Mouse (Mus musculus) urinary bladder, adult 18-20 months (tissue): Measurements from ENCODE around the gene Pet100.
A peak's percentile ranks its signal among the peaks of the same experiment; 100 is the strongest.

ENCODE experiments used
- DNase-seq, 2 experiments: peaks; one replicate each; pipeline ENCODE4 v3.0.0; 2022; ENCODE audit warnings: low spot score in 2 of 2, mixed read lengths in 2 of 2

The Pet100 gene

GRCm38 (mm10) chr8:3625445-3625844 lies 4.1 kb downstream of the Pet100 start, which contains the start of gene Pcp2:
TSS of gene Pcp2 (minus strand) at chr8:3625545.
- DNase-seq, result no peak

GRCm38 (mm10) chr8:3626971-3627370 lies 5.6 kb downstream of the Pet100 start:
- no peak for DNase-seq

DNA sequence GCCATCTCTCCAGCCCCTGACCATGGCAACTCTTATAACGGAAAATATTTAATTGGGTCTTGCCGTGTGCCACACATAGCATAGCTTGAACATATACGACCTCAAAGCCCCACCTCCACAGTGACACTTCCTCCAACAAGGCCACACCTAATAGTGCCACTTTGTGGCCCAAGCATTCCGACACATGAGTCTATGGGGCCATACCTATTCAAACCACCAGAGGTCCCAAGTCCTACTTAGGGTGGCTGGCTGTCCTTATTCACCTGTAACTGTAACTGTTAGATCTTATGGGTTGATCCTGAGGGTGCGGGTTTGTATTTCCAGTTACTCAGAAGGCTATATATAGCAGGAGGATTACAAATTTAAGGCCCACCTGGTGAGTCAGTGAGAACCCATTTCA lies 6.7 kb downstream of the Pet100 start:
- no peak for DNase-seq

- DNase-seq, result peak; percentile 74 to 77
Measured at GRCm38 (mm10) chr8:3630647-3631477, 9.5 kb downstream of the Pet100 start, which contains the start of gene Stxbp2. TSS of gene Stxbp2 (plus strand) at chr8:3630955.

DNA sequence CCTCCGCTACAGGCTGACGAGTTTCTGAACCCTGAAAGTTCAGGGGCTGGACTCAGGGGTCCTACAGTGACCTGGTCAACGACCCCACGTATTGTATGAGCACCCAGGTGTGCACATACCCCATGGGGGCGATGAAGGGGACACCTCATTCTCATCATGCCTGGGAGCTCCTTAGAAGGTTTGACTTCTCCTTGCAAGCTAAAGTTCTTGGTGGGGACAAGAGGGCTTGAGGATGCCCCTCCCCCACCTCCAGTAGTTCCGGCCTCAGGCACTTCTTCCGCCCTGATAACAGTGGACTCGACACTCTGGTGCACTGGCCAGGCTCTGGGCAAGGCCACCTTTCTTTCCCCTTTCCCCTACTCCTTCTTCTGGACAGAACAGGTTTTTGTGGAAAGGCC lies 10.1 kb downstream of the Pet100 start:
- DNase-seq, result peak in 1 of 2 experiments; percentile 25

DNA sequence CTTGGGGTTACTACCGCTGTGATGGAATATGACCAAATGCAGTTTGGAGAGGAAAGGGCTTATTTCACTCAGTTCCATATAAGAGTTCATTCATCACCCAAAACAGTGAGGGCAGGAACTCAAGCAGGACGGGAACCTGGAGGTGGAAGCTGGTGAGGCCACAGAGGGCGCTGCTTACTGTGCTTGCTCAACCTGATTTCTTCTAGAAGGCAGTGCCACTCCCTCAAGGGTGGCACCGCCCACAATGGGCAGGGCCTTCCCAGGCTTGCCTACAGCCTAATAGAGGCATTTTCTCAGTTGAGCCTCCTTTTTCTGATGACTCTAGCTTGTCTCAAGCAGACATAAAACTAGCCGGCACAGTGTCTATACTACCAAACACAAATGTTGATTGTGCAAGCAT lies 24.5 kb downstream of the Pet100 start:
- DNase-seq, result peak; percentile 25 to 37

- no peak for DNase-seq
Measured at GRCm38 (mm10) chr8:3646824-3647531, 25.6 kb downstream of the Pet100 start.

DNA sequence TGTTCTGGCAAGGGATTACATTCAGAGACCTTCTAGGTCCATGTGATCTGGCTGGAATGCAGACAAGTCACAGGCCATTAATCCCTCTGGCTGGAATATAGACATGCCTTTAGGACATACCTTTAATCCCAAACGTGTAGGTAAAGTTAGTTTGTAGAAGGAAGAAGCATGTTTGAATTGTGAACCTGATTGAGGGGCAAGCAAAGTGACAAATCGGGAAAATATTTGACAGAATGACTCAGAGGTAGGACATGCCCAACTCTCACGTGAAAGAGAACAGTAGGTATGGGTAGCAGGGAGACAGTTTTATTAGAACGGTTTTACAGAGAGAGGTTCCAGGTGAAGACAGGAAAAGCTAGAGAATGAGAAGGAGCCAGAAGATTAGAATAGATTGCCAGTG lies 26.2 kb downstream of the Pet100 start:
- DNase-seq, result no peak

GRCm38 (mm10) chr8:3648268-3648667 lies 26.9 kb downstream of the Pet100 start:
- no peak for DNase-seq

- DNase-seq, result no peak
Measured at GRCm38 (mm10) chr8:3648990-3649389, 27.6 kb downstream of the Pet100 start.

DNA sequence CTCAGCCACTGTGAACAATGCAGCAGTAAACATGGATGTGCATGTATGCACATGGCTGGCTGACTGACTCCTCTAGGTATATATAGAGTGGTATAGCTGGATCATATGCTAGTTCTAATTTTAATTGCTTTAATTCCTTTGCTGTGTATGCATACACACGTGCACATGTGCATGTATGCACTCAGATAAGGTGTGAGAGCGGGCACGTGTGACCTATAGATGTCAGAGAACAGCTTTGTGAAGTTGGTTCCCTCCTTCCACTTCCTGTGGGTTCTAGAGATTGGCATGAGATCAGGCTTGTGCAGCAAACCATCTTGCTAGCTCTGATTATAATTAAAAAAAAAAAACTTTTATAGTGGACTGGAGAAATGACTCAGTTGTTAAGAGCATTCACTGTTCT lies 31.5 kb downstream of the Pet100 start:
- DNase-seq, result no peak

DNA sequence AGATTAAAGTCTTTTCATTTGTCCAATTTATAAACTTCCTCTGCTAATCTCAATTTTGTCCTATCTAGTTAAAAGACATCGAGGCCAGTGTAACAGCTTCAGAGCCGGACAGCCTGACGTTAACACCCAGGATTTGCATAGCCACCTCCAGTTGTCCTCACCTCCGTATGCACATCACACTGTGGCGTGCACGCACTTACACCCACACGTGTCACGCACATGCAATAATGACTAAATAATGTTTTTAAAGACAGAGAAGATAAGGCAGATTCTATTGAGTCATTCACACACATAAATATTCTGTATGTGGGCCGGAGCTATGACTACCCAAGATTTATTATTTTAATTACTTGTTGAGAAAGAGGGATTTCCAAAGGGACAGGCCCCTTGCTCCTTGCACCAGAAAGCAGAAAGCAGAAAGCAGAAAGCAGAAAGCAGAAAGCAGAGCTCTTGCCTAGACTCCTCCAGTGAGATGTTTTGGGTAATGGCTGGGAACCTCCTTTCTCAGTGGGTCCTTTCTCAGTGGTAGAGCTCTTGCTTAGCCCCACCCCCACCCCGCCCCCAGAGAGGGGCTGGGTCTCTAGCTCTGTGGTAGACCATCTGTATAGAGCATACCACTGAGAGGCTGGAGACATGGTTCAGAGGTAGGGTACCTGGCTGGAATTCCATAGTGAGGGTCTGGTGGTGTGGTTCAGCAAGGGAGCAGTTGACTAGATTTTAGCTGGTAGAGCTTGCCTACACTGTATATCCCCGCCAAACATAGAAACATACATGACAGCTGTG lies 33.6 kb downstream of the Pet100 start:
- DNase-seq, result no peak

DNA sequence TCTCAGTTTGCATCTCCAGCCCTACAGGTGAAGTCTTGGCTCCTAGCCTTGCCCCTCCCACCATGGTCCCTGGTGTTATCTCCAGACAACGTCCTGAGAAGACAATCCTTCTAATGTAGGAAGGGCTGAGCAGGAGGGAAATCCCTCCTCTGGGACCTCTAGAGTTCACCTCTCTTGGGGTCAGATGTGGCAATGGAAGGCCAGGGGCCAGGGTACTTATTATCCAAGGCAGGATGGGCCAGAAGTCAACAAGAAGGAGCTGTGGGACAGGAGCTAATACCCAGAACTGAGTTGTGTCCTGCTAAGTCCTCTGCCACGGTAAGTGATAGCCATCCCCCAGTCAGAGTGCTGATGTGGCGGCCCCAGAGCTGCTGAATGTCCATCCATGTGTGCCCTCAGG lies 34.2 kb downstream of the Pet100 start, which contains the start of gene Retn:
Retn (plus strand) TSS at position 245 of the 400 bp plus-strand sequence.
- DNase-seq, result no peak

DNA sequence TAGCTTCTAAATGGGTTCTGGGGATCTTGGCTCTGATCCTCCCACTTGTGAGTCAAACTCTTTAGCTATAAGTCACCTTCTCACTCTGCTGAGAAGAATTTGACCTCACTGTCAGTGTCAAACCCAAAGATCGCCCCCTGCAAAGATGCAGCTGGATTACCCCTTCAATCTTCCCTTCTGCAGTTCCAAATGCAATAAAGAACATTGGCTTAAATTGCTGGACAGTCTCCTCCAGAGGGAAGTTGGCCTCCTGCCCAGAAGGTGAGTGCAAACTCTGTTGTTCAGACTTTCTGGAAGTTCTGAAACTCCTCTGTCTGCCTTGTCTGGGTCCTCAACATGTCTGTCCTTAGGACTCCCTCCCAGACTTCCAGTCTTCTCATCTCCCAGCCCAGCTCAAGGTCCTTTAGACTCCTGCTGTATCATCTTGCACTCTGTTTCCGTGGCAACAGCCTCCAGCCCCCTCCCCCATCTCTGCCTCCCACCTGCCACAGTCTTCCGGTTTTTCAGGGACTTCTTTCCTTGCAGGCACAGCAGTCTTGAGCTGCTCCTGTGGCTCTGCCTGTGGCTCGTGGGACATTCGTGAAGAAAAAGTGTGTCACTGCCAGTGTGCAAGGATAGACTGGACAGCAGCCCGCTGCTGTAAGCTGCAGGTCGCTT lies 35.5 kb downstream of the Pet100 start:
- DNase-seq, result no peak

DNA sequence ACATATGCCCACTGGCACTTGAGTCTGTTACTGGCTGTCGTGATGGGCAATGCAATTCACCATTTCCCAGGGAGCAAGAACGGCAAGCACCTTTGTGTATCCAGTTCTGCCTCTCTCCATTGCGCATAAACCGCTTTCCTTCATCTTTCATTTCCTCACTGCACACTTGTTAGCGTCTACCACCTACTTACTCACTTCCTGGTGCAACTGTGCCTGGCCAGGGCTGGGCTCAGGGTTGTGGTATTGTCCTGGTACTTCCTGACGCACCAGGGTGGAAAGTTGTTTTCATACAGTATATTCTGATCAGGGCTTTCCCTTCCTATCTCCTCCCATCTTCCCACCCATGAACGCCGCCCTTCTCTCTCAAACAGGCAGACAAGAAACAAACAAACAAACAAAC lies 39.5 kb downstream of the Pet100 start:
- DNase-seq, result no peak

GRCm38 (mm10) chr8:3664405-3664804 lies 43.1 kb downstream of the Pet100 start:
- DNase-seq, result no peak

DNA sequence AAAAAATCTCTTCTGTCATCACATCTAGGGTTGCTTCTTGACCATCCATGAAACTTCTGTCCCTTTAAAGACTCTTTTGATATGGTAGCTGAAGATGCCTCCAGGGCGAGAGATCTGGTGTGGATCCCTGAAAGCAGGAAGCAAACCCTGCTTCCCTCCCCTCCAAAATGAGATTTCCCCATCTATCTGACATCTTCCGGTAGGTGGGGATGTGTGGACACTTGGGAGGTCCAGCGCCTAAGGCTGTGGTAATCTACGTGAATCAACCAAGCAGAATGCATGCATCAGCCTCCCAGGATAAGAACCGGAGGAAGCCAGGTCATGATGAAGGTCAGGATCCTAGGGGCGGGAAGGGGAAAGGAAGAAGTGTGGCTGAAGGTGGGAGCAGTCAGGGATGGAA lies 44.2 kb downstream of the Pet100 start, which contains the start of gene Mcemp1:
Mcemp1 (plus strand) TSS at position 248 of the 400 bp plus-strand sequence.
- DNase-seq, result no peak

GRCm38 (mm10) chr8:3670388-3670787 lies 49.0 kb downstream of the Pet100 start:
- peak in 1 of 2 experiments; percentile 11 for DNase-seq

DNA sequence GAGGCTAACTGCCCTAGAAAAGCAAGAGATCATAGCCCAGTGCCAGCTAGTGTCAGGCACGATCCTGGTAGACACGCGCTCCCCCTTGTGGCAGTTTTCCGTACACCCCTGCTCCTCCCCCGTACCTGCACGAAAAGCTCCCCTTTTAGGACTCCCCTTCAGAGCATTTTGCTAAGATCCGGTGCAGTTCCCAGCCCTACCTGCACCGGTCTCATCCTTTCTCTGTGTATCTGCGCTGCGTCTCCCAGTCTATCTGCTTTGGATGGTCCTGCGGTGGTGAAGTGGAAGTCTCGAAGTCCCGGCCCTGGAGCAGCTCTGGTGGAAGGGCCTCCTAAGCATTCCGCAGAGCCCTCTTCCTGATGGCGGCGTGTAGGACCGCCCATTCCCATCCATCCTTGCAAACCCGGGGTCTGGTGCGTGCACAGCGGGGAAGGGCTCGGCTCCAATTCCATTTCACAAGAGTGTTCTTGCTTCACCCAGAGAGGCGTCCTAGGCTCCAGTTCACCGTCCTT lies 50.7 kb downstream of the Pet100 start, which contains the start of gene Fcor:
Fcor (minus strand) TSS at position 383 of the 512 bp plus-strand sequence.
- peak; percentile 72 to 76 for DNase-seq

DNA sequence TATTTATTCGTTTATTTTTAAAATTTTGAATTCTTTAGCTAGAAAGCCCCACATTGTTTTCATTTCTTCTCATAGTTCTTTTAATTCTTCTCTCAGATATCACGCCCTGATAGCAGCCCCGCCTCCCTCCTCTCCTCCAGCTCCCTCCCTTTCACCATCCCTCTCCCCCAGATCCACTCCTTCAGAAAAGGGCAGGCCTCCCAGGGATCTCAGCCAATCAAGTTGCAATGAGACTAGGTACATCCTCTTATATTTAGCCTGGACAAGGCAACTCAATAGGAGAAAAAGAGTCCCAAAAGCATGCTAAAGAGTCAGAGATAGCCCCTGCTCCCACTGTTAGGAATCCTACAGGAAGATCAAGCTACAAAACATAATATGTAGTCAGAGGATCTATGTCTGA lies 53.3 kb downstream of the Pet100 start:
- DNase-seq, result no peak
